Mouse (Mus musculus) CD4-positive, CD25-positive, alpha-beta regulatory T cell (primary cell): Measurements from ENCODE around the gene Olfr809. TPM values are rescaled to one million over a fixed set of nuclear protein-coding genes. Genes with fewer than 3 reads are reported as not detected.

ENCODE experiments used
- polyA plus RNA-seq: library from polyadenylated mRNA; unstranded; fragments of 100-300 nt; shearing (Covaris generic); gene quantifications from one replicate; pipeline ENCODE4 v1.2.1, GENCODE M21; 2017

The Olfr809 gene
- polyA plus RNA-seq, result not detected

GRCm38 (mm10) chr10:129774338-129774737, at the start of gene Olfr809:
Gene Olfr809 (plus strand): TSS chr10:129774638.

DNA sequence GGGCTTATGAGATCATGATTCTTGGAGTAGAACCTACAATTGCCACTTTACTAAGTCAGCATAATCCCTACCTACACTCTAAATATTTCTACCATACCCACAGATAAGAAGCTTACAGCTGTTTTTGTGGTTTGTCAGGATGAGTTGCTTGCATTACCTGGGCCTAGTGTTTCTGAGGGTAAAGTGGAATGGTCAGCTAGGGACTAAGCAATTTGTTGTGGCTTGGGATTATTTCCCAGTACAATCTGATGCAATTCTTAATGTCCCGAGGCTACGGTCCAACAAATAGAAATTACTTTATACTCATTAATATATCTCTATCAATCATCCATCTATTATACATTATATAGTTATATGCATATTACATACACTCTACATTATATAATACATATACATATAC, 45.2 kb upstream of the Olfr809 start, which contains the start of gene Olfr805:
Gene Olfr805, minus strand, starts transcription at position 101 of the 400 bp plus-strand sequence.

DNA sequence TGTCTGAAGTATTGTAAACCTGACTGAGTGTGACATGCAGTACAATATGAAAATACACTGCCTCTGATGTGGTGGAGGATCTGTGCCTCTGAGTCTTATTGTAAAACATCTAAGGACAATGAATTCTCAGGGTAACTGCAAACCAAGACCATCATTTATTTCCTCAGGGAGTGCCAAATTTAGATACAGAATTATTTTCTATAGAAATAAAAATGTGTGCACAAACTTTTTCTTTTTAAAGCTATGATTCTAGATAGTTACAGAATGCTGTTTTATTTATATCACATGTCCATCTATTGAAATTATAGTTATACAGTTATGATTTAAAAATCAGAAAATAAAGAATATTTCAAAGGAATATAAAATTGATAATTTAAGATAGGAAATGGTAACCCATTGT, 32.6 kb upstream of the Olfr809 start, which contains the start of gene Olfr806:
Gene Olfr806, minus strand, starts transcription at position 101 of the 400 bp plus-strand sequence.

GRCm38 (mm10) chr10:129757693-129758092, 16.7 kb upstream of the Olfr809 start, which contains the start of gene Olfr807:
Gene Olfr807 (minus strand): TSS chr10:129757793.

DNA sequence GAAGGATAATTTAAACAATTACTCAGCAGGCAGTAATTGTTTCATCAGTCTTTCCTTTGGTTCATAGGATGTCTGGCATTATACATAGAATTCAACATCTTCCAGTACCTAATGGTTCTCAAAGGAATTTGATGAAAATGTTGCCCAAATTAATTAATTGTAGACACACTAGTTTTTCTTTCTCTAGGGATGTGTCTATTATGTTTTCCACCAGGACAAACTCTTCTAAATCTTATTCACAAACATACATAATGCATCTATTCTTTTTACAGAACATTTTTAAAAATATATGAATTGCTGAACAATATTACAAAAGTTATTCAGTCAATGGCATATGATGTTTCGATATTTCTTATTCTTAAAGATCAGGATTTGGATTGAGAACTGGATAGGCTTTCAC, 9.3 kb upstream of the Olfr809 start, which contains the start of gene Olfr808:
Gene Olfr808, plus strand, starts transcription at position 301 of the 400 bp plus-strand sequence.

DNA sequence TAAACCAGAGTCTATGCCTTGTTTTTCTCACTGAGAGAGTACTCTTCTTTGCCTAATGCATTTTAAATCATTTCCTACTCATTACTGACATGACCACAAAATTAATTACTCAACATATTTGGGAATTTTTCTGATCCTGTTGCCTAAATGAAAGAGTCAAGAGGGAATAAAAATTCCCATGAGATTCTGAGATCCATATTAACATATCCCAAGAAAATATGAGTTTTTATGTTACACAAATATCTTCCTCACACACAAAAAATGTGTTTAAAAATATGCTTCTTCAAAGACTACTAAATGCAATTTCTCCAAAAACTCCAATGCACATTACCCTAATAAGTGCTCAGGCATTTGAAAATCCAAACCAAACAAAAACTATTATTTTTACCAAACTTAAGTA, 20.4 kb downstream of the Olfr809 start, which contains the start of gene Olfr810:
Gene Olfr810, minus strand, starts transcription at position 101 of the 400 bp plus-strand sequence.

DNA sequence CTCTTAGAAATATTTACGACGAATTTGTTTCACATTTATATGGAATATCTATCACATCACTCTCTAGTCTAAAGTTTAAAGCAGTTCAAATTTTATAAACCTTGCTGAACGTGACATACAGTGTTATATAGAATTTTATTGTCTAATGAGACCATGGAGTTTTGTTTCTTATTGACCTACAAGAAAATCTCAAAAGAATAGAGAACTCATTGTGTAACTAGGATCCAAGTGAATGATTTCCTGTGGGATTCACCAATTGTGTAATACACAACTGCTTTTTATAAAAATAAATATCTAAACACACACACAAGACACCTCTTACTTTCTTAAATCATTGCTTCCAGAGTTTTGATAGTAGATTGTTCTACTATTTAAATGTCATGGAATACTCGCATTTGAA, 29.9 kb downstream of the Olfr809 start, which contains the start of gene Olfr811:
Gene Olfr811, minus strand, starts transcription at position 101 of the 400 bp plus-strand sequence.

Other genes starting within 250 kb of the Olfr809 start
- gene Olfr792, start 235.5 kb upstream of the Olfr809 start, polyA plus RNA-seq, result not detected
- gene Olfr794, start 207.0 kb upstream of the Olfr809 start, polyA plus RNA-seq, result not detected
- gene Olfr796, start 162.1 kb upstream of the Olfr809 start, polyA plus RNA-seq, result not detected
- gene Olfr798, start 146.7 kb upstream of the Olfr809 start, polyA plus RNA-seq, result 0.18 TPM
- not detected for gene Olfr799, start 137.2 kb upstream of the Olfr809 start, polyA plus RNA-seq
- gene Olfr800, start 116.9 kb upstream of the Olfr809 start, polyA plus RNA-seq, result not detected
- gene Olfr801, start 100.8 kb upstream of the Olfr809 start, polyA plus RNA-seq, result not detected
- gene Olfr802, start 86.5 kb upstream of the Olfr809 start, polyA plus RNA-seq, result not detected
- gene Olfr803, start 80.4 kb upstream of the Olfr809 start, polyA plus RNA-seq, result not detected
- not detected for gene Olfr804, start 71.4 kb upstream of the Olfr809 start, polyA plus RNA-seq
- gene Olfr805, start 45.3 kb upstream of the Olfr809 start, polyA plus RNA-seq, result not detected
- gene Olfr806, start 32.7 kb upstream of the Olfr809 start, polyA plus RNA-seq, result not detected
- gene Olfr807, start 16.8 kb upstream of the Olfr809 start, polyA plus RNA-seq, result not detected
- not detected for gene Olfr808, start 9.2 kb upstream of the Olfr809 start, polyA plus RNA-seq
- not detected for gene Olfr810, start 20.3 kb downstream of the Olfr809 start, polyA plus RNA-seq
- not detected for gene Olfr811, start 29.8 kb downstream of the Olfr809 start, polyA plus RNA-seq
- not detected for gene Olfr812, start 71.5 kb downstream of the Olfr809 start, polyA plus RNA-seq
- not detected for gene Olfr813, start 80.7 kb downstream of the Olfr809 start, polyA plus RNA-seq
- gene Olfr814, start 105.2 kb downstream of the Olfr809 start, polyA plus RNA-seq, result 0.06 TPM
- not detected for gene Olfr815, start 131.2 kb downstream of the Olfr809 start, polyA plus RNA-seq
- gene Olfr816, start 141.0 kb downstream of the Olfr809 start, polyA plus RNA-seq, result 0.11 TPM
- not detected for gene Olfr818, start 174.5 kb downstream of the Olfr809 start, polyA plus RNA-seq
- not detected for gene Olfr819, start 192.6 kb downstream of the Olfr809 start, polyA plus RNA-seq
- gene Olfr247, start 201.5 kb downstream of the Olfr809 start, polyA plus RNA-seq, result not detected
- gene Gm10310, start 210.4 kb downstream of the Olfr809 start, polyA plus RNA-seq, result 0.08 TPM
- not detected for gene Olfr820, start 238.0 kb downstream of the Olfr809 start, polyA plus RNA-seq